Mouse (Mus musculus): Measurements from ENCODE around the gene Tcirg1.

DNA sequence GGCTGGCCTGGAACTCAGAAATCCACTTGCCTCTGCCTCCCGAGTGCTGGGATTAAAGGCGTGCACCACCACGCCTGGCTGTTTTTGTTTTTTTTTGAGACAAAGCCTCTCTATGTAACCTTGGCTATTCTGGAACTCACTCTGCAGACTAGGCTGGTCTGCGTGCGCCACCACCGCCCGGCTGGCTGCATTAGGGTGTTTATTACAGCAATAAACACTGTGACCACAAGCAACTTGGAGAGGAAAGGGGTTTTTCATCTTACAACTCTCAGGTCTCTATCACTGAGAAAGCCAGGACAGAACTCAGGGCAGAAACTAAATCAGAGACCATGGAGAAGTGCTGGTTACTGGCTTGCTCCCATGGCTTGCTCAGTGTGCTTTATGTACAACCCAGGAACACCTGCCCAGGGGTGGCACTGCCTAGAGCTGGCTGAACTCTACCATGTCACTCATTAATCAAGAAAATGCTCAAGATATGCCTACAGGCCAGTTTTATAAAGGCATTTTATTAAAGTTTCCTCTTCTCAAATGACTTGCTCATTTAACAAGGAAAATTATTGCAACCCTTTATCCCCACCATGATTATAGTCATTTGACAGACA, 58.6 kb downstream of the Tcirg1 start:
- TF ChIP-seq CTCF (IDR thresholded peaks at IDR 0.05; ENCODE audit: low read depth) (no peak), EP300 (IDR thresholded peaks at IDR 0.05; ENCODE audit: low read depth) (no peak)

Measured in liver, embryonic 14.5 days (tissue).